Mouse (Mus musculus) embryonic facial prominence, embryonic 11.5 days (tissue): ENCODE results near the gene Ggt1. TPM values are rescaled to one million over a fixed set of nuclear protein-coding genes. Genes with fewer than 3 reads are reported as not detected.

Experiments
- ATAC-seq: fragments of 200-750 bp; cut with Nextera tagmentation; replicated peaks from 2 replicates; pipeline ENCODE4 v1.8.0; 2017; ENCODE audit warnings: low read depth; ENCODE audit not compliant: insufficient number of reproducible peaks, low FRiP score, low TSS enrichment
- DNase-seq: peaks from one replicate; pipeline ENCODE4 v3.0.0-alpha.2; 2015; ENCODE audit warnings: low spot score
- H3K27ac ChIP-seq: fragments of 300-500 bp; sonication (generic); replicated peaks from 2 replicates; pipeline ENCODE4 v1.5.1; 2014; ENCODE audit warnings: mild to moderate bottlenecking, low read depth, low read length, control low read depth
- H3K27me3 ChIP-seq: fragments of 300-500 bp; sonication (generic); 2 replicates; pipeline ENCODE4 v1.6.1; 2014; ENCODE audit warnings: mild to moderate bottlenecking, low read length, moderate library complexity, mixed read lengths; ENCODE audit not compliant: control insufficient read depth, insufficient read depth
- H3K36me3 ChIP-seq: fragments of 300-500 bp; sonication (generic); replicated peaks from 2 replicates; pipeline ENCODE4 v1.6.1; 2014; ENCODE audit warnings: low read depth, mild to moderate bottlenecking, low read length, moderate library complexity, mixed read lengths; ENCODE audit not compliant: control insufficient read depth, insufficient read depth
- H3K4me1 ChIP-seq: fragments of 300-500 bp; sonication (generic); 2 replicates; pipeline ENCODE4 v1.6.1; 2014; ENCODE audit warnings: low read length, mixed read lengths; ENCODE audit not compliant: control insufficient read depth, insufficient read depth
- H3K4me2 ChIP-seq: fragments of 300-500 bp; sonication (generic); 2 replicates; pipeline ENCODE4 v1.6.1; 2014; ENCODE audit warnings: low read depth, mild to moderate bottlenecking, control low read depth, low read length, moderate library complexity
- H3K4me3 ChIP-seq: fragments of 300-500 bp; sonication (generic); 2 replicates; pipeline ENCODE4 v1.5.1; 2014; ENCODE audit warnings: low read depth, low read length, control low read depth
- H3K9ac ChIP-seq: fragments of 300-500 bp; sonication (generic); replicated peaks from 2 replicates; pipeline ENCODE4 v1.6.1; 2014; ENCODE audit warnings: mild to moderate bottlenecking, control low read depth, low read length
- H3K9me3 ChIP-seq: fragments of 300-500 bp; sonication (generic); replicated peaks from 2 replicates; pipeline ENCODE4 v1.6.1; 2016; ENCODE audit warnings: mild to moderate bottlenecking, low read length, inconsistent platforms, mixed read lengths; ENCODE audit not compliant: control insufficient read depth
- WGBS: fragments of 180-500 bp; shearing (Covaris S2); extraction: QIAGEN DNeasy Blood & Tissue Kit; methylation state at CpG from one replicate; pipeline ENCODE4 v1.1.7; 2014; 5-methylcytosine and 5-hydroxymethylcytosine counted together
- polyA plus RNA-seq: library from polyadenylated mRNA; unstranded; fragments of >200 nt; fragmentation: Nextera tagmentation; extraction: Ambion mirVana; gene quantifications from 2 replicates; pipeline ENCODE4 v1.2.1, GENCODE M21; 2014

Gene Ggt1
- polyA plus RNA-seq, 1 experiment from 2014 or later: 0.55 TPM

DNA sequence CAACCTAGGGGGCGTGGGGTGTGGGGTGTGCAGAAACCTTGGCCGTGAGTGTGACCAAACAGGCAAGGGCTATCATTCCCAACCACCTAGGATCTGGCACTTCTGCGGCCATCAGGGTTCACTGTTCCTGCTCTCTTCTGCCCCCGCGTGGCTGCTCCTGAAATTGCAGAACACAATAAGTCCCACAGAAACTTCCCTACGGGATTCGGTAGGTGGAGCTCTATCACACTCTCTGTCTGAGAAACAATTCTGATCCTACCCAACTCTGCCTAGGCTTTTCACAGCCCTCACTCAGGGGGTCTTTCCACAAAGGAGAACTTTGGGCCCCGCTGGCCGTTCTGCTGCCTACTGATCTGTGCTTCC, 74.3 kb downstream of the Ggt1 start:
- no peaks in the 10 kb centered on the region for H3K4me1 ChIP-seq
- ATAC-seq: no peak
- DNase-seq: peak; percentile 84
- no peak overlapping the region for H3K4me3 ChIP-seq
- H3K9ac ChIP-seq: no peak overlapping the region
- H3K9me3 ChIP-seq: no peaks in the 10 kb centered on the region
- WGBS: 6% methylated on average over 9 of the region's 9 CpGs
- no peak overlapping the region for H3K27ac ChIP-seq
- no peak overlapping the region for H3K4me2 ChIP-seq
- H3K36me3 ChIP-seq: no peaks in the 10 kb centered on the region
- H3K27me3 ChIP-seq: no peaks in the 10 kb centered on the region

Other genes with a start within 250 kb of the Ggt1 start
- gene Adora2a, start 244.7 kb upstream of the Ggt1 start, polyA plus RNA-seq: 3.8 and 7.4 TPM in 2 replicates
- 0.07 and 0.25 TPM in 2 replicates for gene Upb1, start 160.5 kb upstream of the Ggt1 start, polyA plus RNA-seq
- gene Snrpd3, start 44.1 kb upstream of the Ggt1 start, polyA plus RNA-seq: 207 and 210 TPM in 2 replicates
- gene Gucd1, start 43.6 kb upstream of the Ggt1 start, polyA plus RNA-seq: 31.4 and 33.3 TPM in 2 replicates
- gene Lrrc75b, start 1.3 kb upstream of the Ggt1 start, polyA plus RNA-seq: 2.0 and 2.5 TPM in 2 replicates
- gene Ggt5, start 27.7 kb downstream of the Ggt1 start, polyA plus RNA-seq: 0.22 and 0.46 TPM in 2 replicates
- 1.6 and 1.9 TPM in 2 replicates for gene Susd2, start 82.4 kb downstream of the Ggt1 start, polyA plus RNA-seq
- gene Cabin1, start 202.7 kb downstream of the Ggt1 start, polyA plus RNA-seq: 21.7 and 22.3 TPM in 2 replicates
- gene Ddt, start 211.8 kb downstream of the Ggt1 start, polyA plus RNA-seq: 92.0 and 103 TPM in 2 replicates
- gene Gm20441, start 219.3 kb downstream of the Ggt1 start, polyA plus RNA-seq: not detected in 2 replicates
- gene Gstt3, start 219.8 kb downstream of the Ggt1 start, polyA plus RNA-seq: 5.9 and 7.8 TPM in 2 replicates
- 6.9 and 7.6 TPM in 2 replicates for gene Gstt1, start 237.0 kb downstream of the Ggt1 start, polyA plus RNA-seq